Comparison of ENCODE assay signal across 7 mouse cellular contexts in genomic region chr10:66574846-66575535, GRCm38 (mm10).
DNase-seq lines count a peak whose midpoint lies in the region; ATAC-seq lines count a peak whose summit lies in the region.

No protein-coding gene starts in this region.

- no peaks in the 10 kb centered on the region for H3K36me3 ChIP-seq in forebrain, embryonic 15.5 days
- no peaks in the 10 kb centered on the region for H3K36me3 ChIP-seq in midbrain, embryonic 12.5 days

- no peak overlapping the region for H3K4me3 ChIP-seq in forebrain, embryonic 15.5 days
- H3K4me3 ChIP-seq in midbrain, embryonic 12.5 days = no peak overlapping the region

- no peak overlapping the region for H3K9ac ChIP-seq in forebrain, embryonic 15.5 days (replicated peaks)
- H3K9ac ChIP-seq in midbrain, embryonic 12.5 days (replicated peaks) = no peak overlapping the region

- peak; percentile 7 for DNase-seq in left cerebral cortex, adult 11 months (ENCODE audit: low spot score)
- DNase-seq in left cerebral cortex, adult 8-10 months (ENCODE audit: low spot score in 2 of 2) = no peak
- no peak for DNase-seq in spleen, postnatal 10 days (ENCODE audit: low spot score in 2 of 2)
- no peak for DNase-seq in adrenal gland, adult 2 months

- peak; percentile 87 for ATAC-seq in cerebellum, adult (ENCODE audit: insufficient number of reproducible peaks, low FRiP score, low TSS enrichment)
- peak; percentile 82 for ATAC-seq in forebrain, embryonic 15.5 days (replicated peaks)
- ATAC-seq in midbrain, embryonic 12.5 days (ENCODE audit: low FRiP score, low read depth) = peak; percentile 47

- no peaks in the 10 kb centered on the region for H3K27me3 ChIP-seq in forebrain, embryonic 15.5 days
- H3K27me3 ChIP-seq in midbrain, embryonic 12.5 days = no peaks in the 10 kb centered on the region

- no peaks in the 10 kb centered on the region for H3K9me3 ChIP-seq in forebrain, embryonic 15.5 days
- no peaks in the 10 kb centered on the region for H3K9me3 ChIP-seq in midbrain, embryonic 12.5 days

- no peak overlapping the region for H3K27ac ChIP-seq in forebrain, embryonic 15.5 days (replicated peaks)
- H3K27ac ChIP-seq in midbrain, embryonic 12.5 days (replicated peaks) = no peak overlapping the region

- H3K4me1 ChIP-seq in forebrain, embryonic 15.5 days = no peaks in the 10 kb centered on the region
- no peaks in the 10 kb centered on the region for H3K4me1 ChIP-seq in midbrain, embryonic 12.5 days

- WGBS in forebrain, embryonic 15.5 days = 25% methylated on average over 10 of the region's 10 CpGs
- 50% methylated on average over 10 of the region's 10 CpGs for WGBS in midbrain, embryonic 12.5 days

- no peak overlapping the region for H3K4me2 ChIP-seq in forebrain, embryonic 15.5 days (replicated peaks)
- no peak overlapping the region for H3K4me2 ChIP-seq in midbrain, embryonic 12.5 days (replicated peaks)
